Mouse (Mus musculus) intestine, embryonic 14.5 days (tissue): ENCODE measurements around the gene Vezf1. TPM values are rescaled to one million over a fixed set of nuclear protein-coding genes. Genes with fewer than 3 reads are reported as not detected.

Experiments used
- ATAC-seq: fragments of 200-750 bp; cut with Nextera tagmentation; replicated peaks from 2 replicates; pipeline ENCODE4 v1.8.0; 2017; ENCODE audit warnings: low read depth, moderate number of reproducible peaks, moderate TSS enrichment, moderate library complexity; ENCODE audit not compliant: low FRiP score, low TSS enrichment
- DNase-seq: peaks from one replicate; pipeline ENCODE4 v3.0.0-alpha.2; 2018; ENCODE audit warnings: low spot score
- H3K27ac ChIP-seq: fragments of 300-500 bp; sonication (generic); 2 replicates; pipeline ENCODE4 v1.5.1; 2014; ENCODE audit warnings: low read depth, mild to moderate bottlenecking, control low read depth
- H3K27me3 ChIP-seq: fragments of 300-500 bp; sonication (generic); replicated peaks from 2 replicates; pipeline ENCODE4 v1.6.1; 2014; ENCODE audit warnings: low read length, control low read depth; ENCODE audit not compliant: control insufficient read depth, insufficient read depth
- H3K36me3 ChIP-seq: fragments of 300-500 bp; sonication (generic); 2 replicates; pipeline ENCODE4 v1.6.1; 2014; ENCODE audit warnings: low read length, control low read depth; ENCODE audit not compliant: control insufficient read depth, insufficient read depth
- H3K4me1 ChIP-seq: fragments of 300-500 bp; sonication (generic); replicated peaks from 2 replicates; pipeline ENCODE4 v1.6.1; 2014; ENCODE audit warnings: low read length, control low read depth, mixed read lengths; ENCODE audit not compliant: control insufficient read depth, insufficient read depth
- H3K4me2 ChIP-seq: fragments of 300-500 bp; sonication (generic); 2 replicates; pipeline ENCODE4 v1.6.1; 2014; ENCODE audit warnings: low read length
- H3K4me3 ChIP-seq: fragments of 300-500 bp; sonication (generic); 2 replicates; pipeline ENCODE4 v1.5.1; 2014; ENCODE audit warnings: low read depth, low read length, control low read depth, mixed read lengths
- H3K9ac ChIP-seq: fragments of 300-500 bp; sonication (generic); 2 replicates; pipeline ENCODE4 v1.6.1; 2014; ENCODE audit warnings: mild to moderate bottlenecking, low read length
- H3K9me3 ChIP-seq: fragments of 300-500 bp; sonication (generic); 2 replicates; pipeline ENCODE4 v1.6.1; 2016; ENCODE audit warnings: low read length, control low read depth; ENCODE audit not compliant: control insufficient read depth
- WGBS: fragments of 180-500 bp; shearing (Covaris S2); extraction: QIAGEN DNeasy Blood & Tissue Kit; methylation state at CpG from one replicate; pipeline ENCODE4 v1.1.7; 2014; 5-methylcytosine and 5-hydroxymethylcytosine counted together
- polyA plus RNA-seq: library from polyadenylated mRNA; unstranded; fragments of >200 nt; fragmentation: Nextera tagmentation; extraction: Ambion mirVana; gene quantifications from 2 replicates; pipeline ENCODE4 v1.2.1, GENCODE M21; 2014

The Vezf1 gene
- polyA plus RNA-seq, 1 experiment from 2014 or later: 40.0 TPM

DNA sequence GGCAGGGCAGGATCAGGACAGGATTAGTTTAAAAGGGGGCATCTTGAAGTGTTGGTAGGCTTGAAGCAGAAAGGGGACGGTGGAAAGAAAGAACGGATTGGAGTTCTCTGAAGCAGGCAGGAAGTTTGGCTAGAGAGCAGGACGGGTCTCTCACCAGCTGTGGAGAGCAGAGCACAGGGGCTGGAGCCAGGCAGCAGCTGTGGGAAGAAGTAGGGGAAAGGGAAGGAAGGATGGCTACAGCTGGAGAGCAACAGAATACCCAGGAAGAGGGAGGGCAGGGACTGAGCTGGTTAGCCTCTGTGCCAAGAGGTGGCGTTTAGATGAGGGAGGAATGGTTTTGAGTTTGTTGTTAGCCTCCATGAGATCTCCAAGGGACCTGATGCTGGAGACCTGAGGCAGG lies 29.1 kb downstream of the Vezf1 start:
- H3K4me1 ChIP-seq: peaks cover 20% of the 10 kb centered on the region
- ATAC-seq: no peak

GRCm38 (mm10) chr11:88098021-88098729 lies 30.1 kb downstream of the Vezf1 start, which contains the start of gene Cuedc1:
Gene Cuedc1, plus strand, starts transcription at chr11:88098058.
- H3K9ac ChIP-seq: peak within 1 kb of the TSS; percentile 91
- DNase-seq (no peak), ATAC-seq (no peak)
- H3K27me3 ChIP-seq: 0 out of 2 replicates have a peak, but pooled peaks cover 3% of the 10 kb centered on the region
- H3K9me3 ChIP-seq: no peaks in the 10 kb centered on the region
- H3K4me1 ChIP-seq: peaks cover 20% of the 10 kb centered on the region
- WGBS: 28% methylated on average over 17 of the region's 17 CpGs
- H3K27ac ChIP-seq: peak within 1 kb of the TSS; percentile 91
- peak within 1 kb of the TSS; percentile 75 for H3K4me2 ChIP-seq
- H3K36me3 ChIP-seq: no peaks in the 10 kb centered on the region
- peak within 1 kb of the TSS; percentile 71 for H3K4me3 ChIP-seq

More for the DNA sequence above, 29.1 kb downstream of the Vezf1 start:
- Histone ChIP-seq H3K36me3 (no peaks in the 10 kb centered on the region), H3K27ac (peak overlapping the region; percentile 20; the same call in 1 of the 2 replicates), H3K4me2 (peak overlapping the region; percentile 75; the same call in 1 of the 2 replicates), H3K9ac (0 out of 2 replicates have a peak overlapping the region, but pooled peaks have one; percentile 0), H3K27me3 (0 out of 2 replicates have a peak, but pooled peaks cover 3% of the 10 kb centered on the region), H3K4me3 (no peak overlapping the region), H3K9me3 (no peaks in the 10 kb centered on the region)
- no peak for DNase-seq
- 15% methylated on average over 4 of the region's 4 CpGs for WGBS

GRCm38 (mm10) chr11:88098787-88099598 lies 30.9 kb downstream of the Vezf1 start:
- peak; percentile 88 for DNase-seq
- under 1% methylated on average over 75 of the region's 95 CpGs for WGBS
- peak; percentile 59 for ATAC-seq

DNA sequence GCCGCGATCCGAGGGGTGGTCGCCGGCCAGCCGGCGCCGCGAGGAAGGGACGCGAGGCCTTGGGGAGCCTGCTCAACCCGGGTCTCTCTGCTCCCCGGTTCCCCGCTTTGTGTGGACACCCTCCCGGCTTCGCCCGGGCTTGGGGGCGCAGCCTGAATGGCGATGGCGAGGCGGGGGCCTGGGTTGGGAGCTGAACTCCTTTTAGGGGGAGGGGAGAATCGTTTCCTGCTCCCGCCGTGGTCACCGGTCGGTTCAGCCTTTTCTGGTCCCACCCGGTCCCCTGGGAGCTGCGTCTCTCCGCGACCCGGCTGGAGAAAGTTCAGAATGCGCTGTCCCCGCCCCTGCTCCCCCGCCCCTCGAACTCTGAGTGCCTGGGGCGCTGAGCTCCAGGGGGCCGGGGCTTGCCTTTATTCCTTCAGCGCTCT lies 31.5 kb downstream of the Vezf1 start:
- DNase-seq (peak; percentile 84), ATAC-seq (peak; percentile 66)
- H3K9me3 ChIP-seq: no peaks in the 10 kb centered on the region
- H3K4me3 ChIP-seq: peak overlapping the region; percentile 71
- peaks cover 20% of the 10 kb centered on the region for H3K4me1 ChIP-seq
- H3K9ac ChIP-seq: peak overlapping the region; percentile 91
- under 1% methylated on average over 26 of the region's 38 CpGs for WGBS
- H3K27me3 ChIP-seq: 0 out of 2 replicates have a peak, but pooled peaks cover 3% of the 10 kb centered on the region
- peak overlapping the region; percentile 91 for H3K27ac ChIP-seq
- no peaks in the 10 kb centered on the region for H3K36me3 ChIP-seq
- peak overlapping the region; percentile 75 for H3K4me2 ChIP-seq

More at GRCm38 (mm10) chr11:88098787-88099598, 30.9 kb downstream of the Vezf1 start:
- peak overlapping the region; percentile 71 for H3K4me3 ChIP-seq
- no peaks in the 10 kb centered on the region for H3K9me3 ChIP-seq
- peak overlapping the region; percentile 91 for H3K9ac ChIP-seq
- no peaks in the 10 kb centered on the region for H3K36me3 ChIP-seq
- H3K4me1 ChIP-seq: peaks cover 20% of the 10 kb centered on the region
- 0 out of 2 replicates have a peak, but pooled peaks cover 3% of the 10 kb centered on the region for H3K27me3 ChIP-seq
- H3K27ac ChIP-seq: peak overlapping the region; percentile 91
- peak overlapping the region; percentile 75 for H3K4me2 ChIP-seq

DNA sequence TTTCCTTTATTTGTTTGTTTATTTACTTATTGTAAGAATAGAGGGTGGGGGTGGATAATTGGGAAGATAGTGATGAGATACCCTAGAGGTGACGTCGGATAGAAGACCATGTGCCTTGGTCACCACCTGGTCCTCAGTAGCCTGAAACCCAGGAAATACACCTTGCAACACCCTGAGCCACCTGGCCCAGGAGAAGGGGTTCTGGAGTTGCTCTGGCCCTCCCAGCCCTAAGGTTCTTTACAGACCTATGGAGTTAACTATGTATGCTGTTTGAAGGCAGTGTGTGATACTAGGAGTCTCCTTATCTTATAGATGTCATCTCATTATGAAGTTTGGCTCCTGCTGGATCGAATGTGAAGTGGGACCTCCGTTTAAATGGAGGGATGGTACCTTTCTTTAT lies 32.1 kb downstream of the Vezf1 start:
- Histone ChIP-seq H3K36me3 (no peaks in the 10 kb centered on the region), H3K9ac (no peak overlapping the region), H3K4me1 (peaks cover 20% of the 10 kb centered on the region), H3K27me3 (0 out of 2 replicates have a peak, but pooled peaks cover 3% of the 10 kb centered on the region), H3K27ac (no peak overlapping the region), H3K4me3 (peak overlapping the region; percentile 71), H3K9me3 (no peaks in the 10 kb centered on the region), H3K4me2 (peak overlapping the region; percentile 75)
- DNase-seq: no peak
- no peak for ATAC-seq
- WGBS: 35% methylated on average over 4 of the region's 4 CpGs

GRCm38 (mm10) chr11:88103214-88103941 lies 35.3 kb downstream of the Vezf1 start:
- no peak overlapping the region for H3K27ac ChIP-seq
- no peaks in the 10 kb centered on the region for H3K36me3 ChIP-seq
- no peak for DNase-seq
- no peak for ATAC-seq
- H3K4me3 ChIP-seq: no peak overlapping the region
- WGBS: 90% methylated on average over 19 of the region's 19 CpGs
- H3K4me2 ChIP-seq: no peak overlapping the region
- H3K27me3 ChIP-seq: no peaks in the 10 kb centered on the region
- H3K4me1 ChIP-seq: peaks cover 6% of the 10 kb centered on the region
- no peak overlapping the region for H3K9ac ChIP-seq
- H3K9me3 ChIP-seq: no peaks in the 10 kb centered on the region

- Histone ChIP-seq H3K4me1 (peaks cover 9% of the 10 kb centered on the region), H3K4me2 (no peak overlapping the region), H3K36me3 (no peaks in the 10 kb centered on the region), H3K27me3 (no peaks in the 10 kb centered on the region), H3K9me3 (no peaks in the 10 kb centered on the region), H3K27ac (no peak overlapping the region), H3K4me3 (no peak overlapping the region), H3K9ac (no peak overlapping the region)
- 62% methylated on average over 6 of the region's 6 CpGs for WGBS
- DNase-seq: no peak
- no peak for ATAC-seq
Observed at GRCm38 (mm10) chr11:88105494-88106291, 37.6 kb downstream of the Vezf1 start.

DNA sequence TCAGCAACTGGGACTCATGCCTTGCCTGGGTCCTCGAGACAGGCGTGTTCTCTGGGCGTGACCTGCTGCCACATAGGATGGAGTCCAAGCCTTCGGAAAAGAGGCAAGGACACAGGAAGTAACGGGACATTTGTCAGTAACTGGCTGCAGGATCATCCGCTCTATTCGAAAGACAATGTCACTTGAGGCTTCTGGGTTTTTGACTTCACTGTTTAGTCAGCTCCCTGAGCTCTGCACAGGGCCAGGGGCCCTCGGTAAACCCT lies 38.1 kb downstream of the Vezf1 start:
- ATAC-seq (no peak), DNase-seq (no peak)
- Histone ChIP-seq H3K4me3 (no peak overlapping the region), H3K9me3 (no peaks in the 10 kb centered on the region), H3K9ac (no peak overlapping the region), H3K27me3 (no peaks in the 10 kb centered on the region), H3K36me3 (no peaks in the 10 kb centered on the region), H3K27ac (no peak overlapping the region), H3K4me2 (no peak overlapping the region), H3K4me1 (peaks cover 9% of the 10 kb centered on the region)
- WGBS: 60% methylated on average over 8 of the region's 8 CpGs
